Comparison of ENCODE assay signal across 8 mouse cellular contexts in genomic region chr11:118998540-118999265, GRCm38 (mm10). TPM values are rescaled to one million over a fixed set of nuclear protein-coding genes. Genes with fewer than 3 reads are reported as not detected.
A peak's percentile ranks its signal among the peaks of the same experiment; 100 is the strongest.
DNase-seq lines count a peak whose midpoint lies in the region; ATAC-seq and TF ChIP-seq lines count a peak whose summit lies in the region.

No protein-coding gene starts in this region.

- H3K9me3 ChIP-seq in embryonic facial prominence, embryonic 15.5 days (replicated peaks) = no peaks in the 10 kb centered on the region
- no peaks in the 10 kb centered on the region; the same call in 1 of the 2 replicates for H3K9me3 ChIP-seq in heart, embryonic 11.5 days (replicated peaks; ENCODE audit: control insufficient read depth, low read length)
- no peaks in the 10 kb centered on the region for H3K9me3 ChIP-seq in kidney, embryonic 14.5 days (ENCODE audit: control insufficient read depth, low read length)
- H3K9me3 ChIP-seq in limb, embryonic 14.5 days (ENCODE audit: control insufficient read depth, low read length) = no peaks in the 10 kb centered on the region
- no peaks in the 10 kb centered on the region for H3K9me3 ChIP-seq in stomach, embryonic 15.5 days

- H3K27ac ChIP-seq in embryonic facial prominence, embryonic 15.5 days (replicated peaks) = no peak overlapping the region
- H3K27ac ChIP-seq in heart, embryonic 11.5 days (ENCODE audit: low read depth, low read length) = no peak overlapping the region
- no peak overlapping the region for H3K27ac ChIP-seq in kidney, embryonic 14.5 days (ENCODE audit: low read depth, low read length)
- H3K27ac ChIP-seq in limb, embryonic 14.5 days (replicated peaks; ENCODE audit: low read depth, low read length) = no peak overlapping the region
- no peak overlapping the region for H3K27ac ChIP-seq in stomach, embryonic 15.5 days

- no peaks in the 10 kb centered on the region for H3K36me3 ChIP-seq in embryonic facial prominence, embryonic 15.5 days
- no peaks in the 10 kb centered on the region for H3K36me3 ChIP-seq in heart, embryonic 11.5 days (ENCODE audit: control insufficient read depth, insufficient read depth, low read length)
- no peaks in the 10 kb centered on the region for H3K36me3 ChIP-seq in kidney, embryonic 14.5 days (ENCODE audit: control insufficient read depth, insufficient read depth, low read length)
- H3K36me3 ChIP-seq in limb, embryonic 14.5 days (ENCODE audit: control insufficient read depth, insufficient read depth, low read length) = no peaks in the 10 kb centered on the region
- H3K36me3 ChIP-seq in stomach, embryonic 15.5 days = no peaks in the 10 kb centered on the region

- ATAC-seq in embryonic facial prominence, embryonic 15.5 days (ENCODE audit: insufficient number of reproducible peaks, low FRiP score, low TSS enrichment, low read depth) = peak; percentile 58; the same call in 1 of the 2 replicates
- no peak for ATAC-seq in heart, embryonic 11.5 days (replicated peaks; ENCODE audit: insufficient number of reproducible peaks, low FRiP score, low TSS enrichment)
- peak; percentile 80 for ATAC-seq in kidney, embryonic 14.5 days (ENCODE audit: low FRiP score, low TSS enrichment)
- ATAC-seq in limb, embryonic 14.5 days (ENCODE audit: low FRiP score, low read depth) = peak; percentile 68
- peak; percentile 60; the same call in 1 of the 2 replicates for ATAC-seq in stomach, embryonic 15.5 days (ENCODE audit: insufficient read depth, low FRiP score, low read depth)

- H3K9ac ChIP-seq in embryonic facial prominence, embryonic 15.5 days = no peak overlapping the region
- H3K9ac ChIP-seq in heart, embryonic 11.5 days (ENCODE audit: low read depth, low read length) = no peak overlapping the region
- no peak overlapping the region for H3K9ac ChIP-seq in kidney, embryonic 14.5 days (ENCODE audit: low read depth, low read length)
- H3K9ac ChIP-seq in limb, embryonic 14.5 days (ENCODE audit: low read depth, low read length, severe bottlenecking) = 0 out of 2 replicates have a peak overlapping the region, but pooled peaks have one; percentile 25
- H3K9ac ChIP-seq in stomach, embryonic 15.5 days = no peak overlapping the region

- peaks cover 21% of the 10 kb centered on the region for H3K27me3 ChIP-seq in embryonic facial prominence, embryonic 15.5 days
- peaks cover 28% of the 10 kb centered on the region for H3K27me3 ChIP-seq in heart, embryonic 11.5 days (ENCODE audit: control insufficient read depth, insufficient read depth, low read length)
- peaks cover 26% of the 10 kb centered on the region for H3K27me3 ChIP-seq in kidney, embryonic 14.5 days (ENCODE audit: control insufficient read depth, insufficient read depth, low read length)
- H3K27me3 ChIP-seq in limb, embryonic 14.5 days (ENCODE audit: control insufficient read depth, insufficient read depth, low read length) = 0 out of 2 replicates have a peak, but pooled peaks cover 6% of the 10 kb centered on the region
- H3K27me3 ChIP-seq in stomach, embryonic 15.5 days (replicated peaks) = peaks cover 16% of the 10 kb centered on the region

- DNase-seq in 416B (ENCODE audit: low read depth) = peak; percentile 66
- peak; percentile 75 to 83 for DNase-seq in adrenal gland, postnatal 36 days
- peak; percentile 83 for DNase-seq in limb, embryonic 14.5 days (ENCODE audit: low spot score)
- peak; percentile 97 for DNase-seq in neural tube, embryonic 10.5 days (ENCODE audit: extremely low spot score, low spot score)

- 6% methylated on average over 30 of the region's 30 CpGs for WGBS in embryonic facial prominence, embryonic 15.5 days
- WGBS in heart, embryonic 11.5 days (ENCODE audit: insufficient replicate concordance) = 7% methylated on average over 30 of the region's 30 CpGs
- WGBS in kidney, embryonic 14.5 days = 13% methylated on average over 30 of the region's 30 CpGs
- WGBS in limb, embryonic 14.5 days = 8% methylated on average over 30 of the region's 30 CpGs
- 12% methylated on average over 30 of the region's 30 CpGs for WGBS in stomach, embryonic 15.5 days

- H3K4me3 ChIP-seq in embryonic facial prominence, embryonic 15.5 days (replicated peaks) = peak overlapping the region; percentile 30
- peak overlapping the region; percentile 15; the same call in 1 of the 2 replicates for H3K4me3 ChIP-seq in heart, embryonic 11.5 days (ENCODE audit: low read depth, low read length)
- H3K4me3 ChIP-seq in kidney, embryonic 14.5 days (ENCODE audit: low read length) = no peak overlapping the region; the same call in 1 of the 2 replicates
- H3K4me3 ChIP-seq in limb, embryonic 14.5 days (replicated peaks; ENCODE audit: low read length) = peak overlapping the region; percentile 21; the same call in 1 of the 2 replicates
- no peak overlapping the region for H3K4me3 ChIP-seq in stomach, embryonic 15.5 days (replicated peaks)

- H3K4me1 ChIP-seq in embryonic facial prominence, embryonic 15.5 days = peaks cover 29% of the 10 kb centered on the region
- no peaks in the 10 kb centered on the region for H3K4me1 ChIP-seq in heart, embryonic 11.5 days (ENCODE audit: control insufficient read depth, insufficient read depth, low read length)
- no peaks in the 10 kb centered on the region for H3K4me1 ChIP-seq in kidney, embryonic 14.5 days (ENCODE audit: control insufficient read depth, insufficient read depth, low read length)
- peaks cover 11% of the 10 kb centered on the region for H3K4me1 ChIP-seq in limb, embryonic 14.5 days (ENCODE audit: control insufficient read depth, insufficient read depth, low read length)
- H3K4me1 ChIP-seq in stomach, embryonic 15.5 days = peaks cover 17% of the 10 kb centered on the region

- peak overlapping the region; percentile 55 for H3K4me2 ChIP-seq in embryonic facial prominence, embryonic 15.5 days (replicated peaks)
- peak overlapping the region; percentile 60 for H3K4me2 ChIP-seq in heart, embryonic 11.5 days
- H3K4me2 ChIP-seq in kidney, embryonic 14.5 days (replicated peaks; ENCODE audit: low read depth, low read length) = no peak overlapping the region
- peak overlapping the region; percentile 57 for H3K4me2 ChIP-seq in limb, embryonic 14.5 days (replicated peaks; ENCODE audit: low read depth, low read length, severe bottlenecking)
- H3K4me2 ChIP-seq in stomach, embryonic 15.5 days = peak overlapping the region; percentile 45

- TF ChIP-seq POLR2A in limb, embryonic 14.5 days (IDR thresholded peaks at IDR 0.05; ENCODE audit: borderline replicate concordance, extremely low read depth, insufficient read depth, insufficient read length) = no peak

RNA-seq across cellular contexts. Expression of gene Enpp7, which starts 10.7 kb away (rescaled TPM):
- total RNA-seq in adrenal gland, postnatal 36 days (2021) = not detected
- not detected in 2 replicates for polyA plus RNA-seq in embryonic facial prominence, embryonic 15.5 days (2015; fragmentation: Nextera tagmentation; extraction: Ambion mirVana)
- polyA plus RNA-seq in heart, embryonic 11.5 days (2014; fragmentation: Nextera tagmentation; extraction: Ambion mirVana) = not detected in 2 replicates
- polyA plus RNA-seq in kidney, embryonic 14.5 days (2014; fragmentation: Nextera tagmentation; extraction: Ambion mirVana) = not detected in 2 replicates
- polyA plus RNA-seq in limb, embryonic 14.5 days (2012; rRNA removed) = 0.05 and 0.08 TPM in 2 replicates
- polyA plus RNA-seq in limb, embryonic 14.5 days (2014; fragmentation: Nextera tagmentation; extraction: Ambion mirVana) = not detected in 2 replicates
- polyA plus RNA-seq in stomach, embryonic 15.5 days (2015; fragmentation: Nextera tagmentation; extraction: Ambion mirVana) = not detected in 2 replicates

RNA-seq across cellular contexts. Expression of gene Cbx2, which starts 24.1 kb away (rescaled TPM):
- total RNA-seq in adrenal gland, postnatal 36 days (2021) = 1 to 10 TPM; 7.6 to 7.7 TPM
- 35.2 and 37.0 TPM in 2 replicates for polyA plus RNA-seq in embryonic facial prominence, embryonic 15.5 days (2015; fragmentation: Nextera tagmentation; extraction: Ambion mirVana)
- polyA plus RNA-seq in heart, embryonic 11.5 days (2014; fragmentation: Nextera tagmentation; extraction: Ambion mirVana) = 23.6 and 23.8 TPM in 2 replicates
- 19.9 and 38.2 TPM in 2 replicates for polyA plus RNA-seq in kidney, embryonic 14.5 days (2014; fragmentation: Nextera tagmentation; extraction: Ambion mirVana)
- polyA plus RNA-seq in limb, embryonic 14.5 days (2012; rRNA removed) = 35.7 and 40.4 TPM in 2 replicates
- 29.1 and 35.5 TPM in 2 replicates for polyA plus RNA-seq in limb, embryonic 14.5 days (2014; fragmentation: Nextera tagmentation; extraction: Ambion mirVana)
- 21.3 and 24.8 TPM in 2 replicates for polyA plus RNA-seq in stomach, embryonic 15.5 days (2015; fragmentation: Nextera tagmentation; extraction: Ambion mirVana)

RNA-seq across cellular contexts. Expression of gene Cbx8, which starts 42.1 kb away (rescaled TPM):
- 10 to 100 TPM; 21.4 to 21.5 TPM for total RNA-seq in adrenal gland, postnatal 36 days (2021)
- polyA plus RNA-seq in embryonic facial prominence, embryonic 15.5 days (2015; fragmentation: Nextera tagmentation; extraction: Ambion mirVana) = 9.2 and 10.3 TPM in 2 replicates
- polyA plus RNA-seq in heart, embryonic 11.5 days (2014; fragmentation: Nextera tagmentation; extraction: Ambion mirVana) = 6.7 and 7.8 TPM in 2 replicates
- 7.8 and 10.9 TPM in 2 replicates for polyA plus RNA-seq in kidney, embryonic 14.5 days (2014; fragmentation: Nextera tagmentation; extraction: Ambion mirVana)
- 6.9 and 7.2 TPM in 2 replicates for polyA plus RNA-seq in limb, embryonic 14.5 days (2012; rRNA removed)
- polyA plus RNA-seq in limb, embryonic 14.5 days (2014; fragmentation: Nextera tagmentation; extraction: Ambion mirVana) = 10.1 and 12.6 TPM in 2 replicates
- 6.9 and 7.2 TPM in 2 replicates for polyA plus RNA-seq in stomach, embryonic 15.5 days (2015; fragmentation: Nextera tagmentation; extraction: Ambion mirVana)

Comparison
In these comparisons a context has a peak if more than half of its experiments do, and no peak if none do; other contexts are left out.
1. H3K4me3 ChIP-seq: peak in embryonic facial prominence, embryonic 15.5 days (single experiment), heart, embryonic 11.5 days (single experiment) and limb, embryonic 14.5 days (single experiment); none in kidney, embryonic 14.5 days (single experiment) and stomach, embryonic 15.5 days (single experiment).
2. Peak in every context shown above with its lines, with median percentiles within 50 percentile points of each other: DNase-seq.